Mouse (Mus musculus) intestine, postnatal 0 days (tissue): ENCODE data around the gene Vps50. TPM values are rescaled to one million over a fixed set of nuclear protein-coding genes. Genes with fewer than 3 reads are reported as not detected.
"Not testable (repeated sequence)": the region's sequence is repeated elsewhere in the genome, so short reads cannot be mapped to it uniquely, and the experiment has no call there.

Experiments used
- ATAC-seq: fragments of 200-750 bp; cut with Nextera tagmentation; 2 replicates; pipeline ENCODE4 v1.8.0; 2017; ENCODE audit warnings: mild to moderate bottlenecking, moderate TSS enrichment, moderate library complexity
- H3K27ac ChIP-seq: fragments of 300-500 bp; sonication (generic); 2 replicates; pipeline ENCODE4 v1.5.1; 2014; ENCODE audit warnings: mild to moderate bottlenecking, low read depth, low read length, moderate library complexity
- H3K27me3 ChIP-seq: fragments of 300-500 bp; sonication (generic); replicated peaks from 2 replicates; pipeline ENCODE4 v1.6.1; 2014; ENCODE audit warnings: low read length, mixed read lengths; ENCODE audit not compliant: control insufficient read depth, insufficient read depth
- H3K36me3 ChIP-seq: fragments of 300-500 bp; sonication (generic); 2 replicates; pipeline ENCODE4 v1.6.1; 2014; ENCODE audit warnings: mild to moderate bottlenecking, moderate library complexity; ENCODE audit not compliant: control insufficient read depth, insufficient read depth
- H3K4me1 ChIP-seq: fragments of 300-500 bp; sonication (generic); replicated peaks from 2 replicates; pipeline ENCODE4 v1.6.1; 2014; ENCODE audit warnings: antibody characterized with exemption, low read length, mixed read lengths; ENCODE audit not compliant: control insufficient read depth, insufficient read depth
- H3K4me2 ChIP-seq: fragments of 300-500 bp; sonication (generic); replicated peaks from 2 replicates; pipeline ENCODE4 v1.6.1; 2014; ENCODE audit warnings: low read depth, mild to moderate bottlenecking, moderate library complexity
- H3K4me3 ChIP-seq: fragments of 300-500 bp; sonication (generic); 2 replicates; pipeline ENCODE4 v1.5.1; 2014; ENCODE audit warnings: low read depth, low read length
- H3K9ac ChIP-seq: fragments of 300-500 bp; sonication (generic); 2 replicates; pipeline ENCODE4 v1.6.1; 2014; ENCODE audit warnings: mild to moderate bottlenecking, low read depth, low read length
- H3K9me3 ChIP-seq: fragments of 300-500 bp; sonication (generic); 2 replicates; pipeline ENCODE4 v1.6.1; 2016; ENCODE audit warnings: mixed run types; ENCODE audit not compliant: control insufficient read depth
- CTCF ChIP-seq: sonication (generic); IDR thresholded peaks from 2 replicates; pipeline ENCODE4 v1.5.1; 2016; ENCODE audit warnings: low read depth, mild to moderate bottlenecking, control low read depth, antibody characterized with exemption, moderate library complexity
- WGBS: fragments of 180-500 bp; shearing (Covaris S2); extraction: QIAGEN DNeasy Blood & Tissue Kit; methylation state at CpG from one replicate; pipeline ENCODE4 v1.1.7; 2014; 5-methylcytosine and 5-hydroxymethylcytosine counted together
- polyA plus RNA-seq: library from polyadenylated mRNA; unstranded; fragments of >200 nt; fragmentation: Nextera tagmentation; extraction: Ambion mirVana; gene quantifications from 2 replicates; pipeline ENCODE4 v1.2.1, GENCODE M21; 2015

The Vps50 gene
- polyA plus RNA-seq, 1 experiment from 2014 or later: 19.9 TPM

DNA sequence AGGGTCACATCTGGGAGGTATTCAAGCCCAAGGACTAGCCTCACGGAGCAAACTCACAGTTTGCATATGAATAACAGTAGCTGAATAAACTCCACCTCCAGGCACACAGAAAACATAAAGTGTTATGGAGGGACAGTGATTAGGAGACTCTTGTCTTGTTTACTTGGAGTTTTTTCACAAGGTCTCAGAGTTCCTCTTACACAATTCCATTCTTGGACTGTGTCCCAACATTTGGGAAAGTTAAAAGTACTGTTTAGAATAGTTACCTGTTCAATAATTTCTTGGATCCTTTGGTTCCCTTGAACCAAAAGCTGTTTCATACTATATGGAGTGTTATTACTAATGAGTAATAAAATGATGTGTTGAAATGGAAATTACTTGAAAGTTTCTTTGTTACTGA is 46.8 kb downstream of the Vps50 start:
- WGBS: 78% methylated on average over 1 of the region's 1 CpGs

DNA sequence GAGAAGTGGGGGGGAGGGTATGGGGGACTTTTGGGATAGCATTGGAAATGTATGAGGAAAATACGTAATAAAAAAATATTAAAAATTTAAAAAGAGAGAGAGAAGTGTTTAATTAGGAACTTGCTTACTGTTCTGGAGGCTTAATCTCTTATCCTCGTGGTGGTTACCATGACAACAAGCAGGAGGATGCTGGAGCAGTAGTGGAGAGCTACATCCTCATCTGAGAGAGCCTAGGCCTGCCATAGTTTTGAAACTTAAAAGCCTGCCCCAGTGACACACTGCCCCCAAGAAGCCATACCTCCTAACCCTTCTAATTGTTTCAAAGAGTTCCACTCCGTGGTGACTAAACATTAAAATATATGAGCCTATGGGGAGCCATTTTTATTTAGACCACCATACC is 50.8 kb downstream of the Vps50 start:
- Histone ChIP-seq H3K4me3 (no peak overlapping the region), H3K4me2 (no peak overlapping the region), H3K4me1 (no peaks in the 10 kb centered on the region), H3K27ac (no peak overlapping the region), H3K9ac (no peak overlapping the region), H3K27me3 (no peaks in the 10 kb centered on the region), H3K9me3 (no peaks in the 10 kb centered on the region), H3K36me3 (peaks cover 5% of the 10 kb centered on the region; the same call in 1 of the 2 replicates)
- 79% methylated on average over 3 of the region's 3 CpGs for WGBS
- TF ChIP-seq CTCF: no peak
- no peak for ATAC-seq

More for the DNA sequence above, 46.8 kb downstream of the Vps50 start:
- Histone ChIP-seq H3K36me3 (peaks cover 5% of the 10 kb centered on the region; the same call in 1 of the 2 replicates), H3K9ac (no peak overlapping the region), H3K4me3 (no peak overlapping the region), H3K4me1 (no peaks in the 10 kb centered on the region), H3K27ac (no peak overlapping the region), H3K27me3 (no peaks in the 10 kb centered on the region), H3K9me3 (no peaks in the 10 kb centered on the region), H3K4me2 (no peak overlapping the region)
- ATAC-seq: no peak
- no peak for TF ChIP-seq CTCF

DNA sequence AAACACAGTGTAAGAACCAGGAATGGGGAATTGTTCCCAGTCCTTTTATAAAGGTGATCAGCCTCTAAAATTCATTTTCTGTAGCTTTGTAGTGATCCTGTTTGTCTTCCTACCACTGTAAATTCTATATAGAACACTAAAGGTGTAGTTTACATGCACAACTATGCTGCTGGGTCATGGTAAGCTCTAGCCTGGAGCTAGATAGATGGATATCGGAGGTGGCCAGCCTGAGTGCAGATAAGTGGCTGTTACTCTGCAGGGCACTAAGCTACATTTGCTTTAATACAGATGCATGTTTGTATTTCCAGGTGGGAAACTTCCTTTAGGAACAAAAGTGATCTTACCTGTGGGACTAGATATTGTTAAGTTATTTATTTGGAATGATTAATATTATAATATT is 51.8 kb downstream of the Vps50 start:
- ATAC-seq: no peak
- WGBS: 91% methylated on average over 1 of the region's 1 CpGs

DNA sequence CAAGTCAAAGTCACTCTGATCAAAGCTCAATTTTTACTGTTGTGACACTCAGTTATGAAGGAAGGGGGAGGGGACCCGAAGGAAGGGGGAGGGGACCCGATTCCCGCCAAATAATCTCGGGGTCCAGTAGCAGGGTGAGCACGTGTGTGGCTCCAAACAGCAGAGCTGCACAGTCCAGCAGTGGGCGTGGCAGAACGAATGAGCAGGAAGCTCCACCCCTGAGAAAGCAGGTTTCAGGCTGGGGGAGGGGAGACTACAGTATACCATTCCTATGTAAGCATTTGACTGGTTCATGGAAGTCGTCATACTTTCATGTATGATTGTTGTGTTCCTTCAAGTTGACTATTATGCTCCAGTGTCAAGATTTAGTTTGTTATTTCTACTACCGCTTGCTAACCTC is 54.5 kb downstream of the Vps50 start:
- not testable (repeated sequence) for H3K9ac ChIP-seq, H3K4me2 ChIP-seq, ATAC-seq, H3K4me1 ChIP-seq, H3K9me3 ChIP-seq, H3K27ac ChIP-seq, H3K36me3 ChIP-seq, H3K27me3 ChIP-seq, H3K4me3 ChIP-seq
- WGBS: 85% methylated on average over 9 of the region's 9 CpGs

More for the DNA sequence above, 51.8 kb downstream of the Vps50 start:
- Histone ChIP-seq H3K36me3 (peaks cover 5% of the 10 kb centered on the region; the same call in 1 of the 2 replicates), H3K9ac (no peak overlapping the region), H3K27me3 (no peaks in the 10 kb centered on the region), H3K27ac (no peak overlapping the region), H3K4me2 (no peak overlapping the region), H3K9me3 (no peaks in the 10 kb centered on the region), H3K4me3 (no peak overlapping the region), H3K4me1 (no peaks in the 10 kb centered on the region)
- no peak for TF ChIP-seq CTCF

DNA sequence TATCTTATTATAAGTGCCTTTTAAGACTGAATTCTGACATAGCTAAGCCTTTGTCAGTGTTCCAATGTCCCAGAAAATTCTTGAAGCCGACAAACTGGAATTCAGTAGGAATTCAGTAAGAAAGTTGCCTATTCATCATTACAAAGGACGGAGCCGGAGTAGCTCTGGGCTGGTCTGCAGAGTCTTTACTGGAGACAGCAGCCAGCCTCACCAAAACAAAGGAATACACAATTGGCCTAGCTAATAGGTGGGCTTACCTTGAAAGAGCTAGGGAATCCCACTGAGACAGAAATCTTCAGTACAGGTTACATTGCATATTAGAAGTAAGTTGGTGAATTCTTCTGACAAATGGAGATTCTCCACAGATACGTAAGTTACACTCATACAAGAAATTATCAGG is 59.0 kb downstream of the Vps50 start:
- no peak overlapping the region for H3K9ac ChIP-seq
- H3K27me3 ChIP-seq: no peaks in the 10 kb centered on the region
- H3K27ac ChIP-seq: no peak overlapping the region
- no peaks in the 10 kb centered on the region for H3K4me1 ChIP-seq
- peaks cover 5% of the 10 kb centered on the region; the same call in 1 of the 2 replicates for H3K36me3 ChIP-seq
- H3K9me3 ChIP-seq: no peaks in the 10 kb centered on the region
- no peak overlapping the region for H3K4me2 ChIP-seq
- TF ChIP-seq CTCF: no peak
- WGBS: 93% methylated on average over 4 of the region's 4 CpGs
- ATAC-seq: no peak
- H3K4me3 ChIP-seq: no peak overlapping the region

DNA sequence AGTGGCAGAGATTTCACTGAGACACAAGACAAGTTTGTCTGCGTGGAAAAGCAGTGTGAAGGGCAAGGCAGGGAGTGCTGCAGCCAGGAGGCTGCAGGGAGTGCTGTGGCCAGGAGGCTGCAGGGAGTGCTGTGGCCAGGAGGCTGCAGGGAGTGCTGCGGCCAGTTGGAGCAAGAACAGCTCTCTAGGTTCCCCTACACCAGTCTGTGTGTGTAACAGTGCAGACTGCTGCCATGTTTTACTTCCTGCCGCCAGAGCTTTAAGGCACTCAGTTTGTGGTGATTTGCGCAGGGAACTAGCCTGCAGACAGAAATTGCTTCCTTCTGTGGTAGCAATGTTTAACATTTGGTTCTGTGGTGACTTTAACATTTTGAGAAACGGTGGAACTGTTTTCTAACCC is 61.8 kb downstream of the Vps50 start:
- Histone ChIP-seq H3K4me3 (no peak overlapping the region), H3K9ac (no peak overlapping the region), H3K4me2 (no peak overlapping the region), H3K27ac (no peak overlapping the region), H3K9me3 (no peaks in the 10 kb centered on the region), H3K27me3 (no peaks in the 10 kb centered on the region), H3K36me3 (peaks cover 5% of the 10 kb centered on the region; the same call in 1 of the 2 replicates), H3K4me1 (no peaks in the 10 kb centered on the region)
- no peak for ATAC-seq
- 58% methylated on average over 5 of the region's 5 CpGs for WGBS
- TF ChIP-seq CTCF: no peak

DNA sequence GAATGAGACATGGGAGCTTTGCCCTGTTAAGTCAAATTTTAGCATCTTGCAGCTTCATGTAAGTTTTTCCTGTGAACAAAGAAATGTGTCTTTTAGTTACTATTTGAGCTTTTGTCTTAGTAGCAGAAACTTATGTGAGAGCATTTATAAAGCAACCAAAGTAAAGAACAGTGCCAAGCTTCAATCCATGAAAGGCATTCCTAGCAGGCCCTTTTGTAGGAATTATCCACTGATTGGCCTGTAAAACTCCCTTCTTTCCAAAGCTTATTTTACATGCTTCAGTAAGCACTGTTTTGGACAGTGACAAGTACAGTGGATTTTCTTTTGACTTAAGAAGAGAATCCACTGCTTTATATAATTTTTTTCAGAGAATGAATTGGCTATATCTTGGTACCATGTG is 64.1 kb downstream of the Vps50 start:
- Histone ChIP-seq H3K36me3 (peaks cover 7% of the 10 kb centered on the region), H3K4me3 (no peak overlapping the region), H3K27me3 (no peaks in the 10 kb centered on the region), H3K9ac (no peak overlapping the region), H3K27ac (no peak overlapping the region), H3K9me3 (no peaks in the 10 kb centered on the region), H3K4me2 (no peak overlapping the region), H3K4me1 (no peaks in the 10 kb centered on the region)
- ATAC-seq: no peak
- TF ChIP-seq CTCF: no peak

DNA sequence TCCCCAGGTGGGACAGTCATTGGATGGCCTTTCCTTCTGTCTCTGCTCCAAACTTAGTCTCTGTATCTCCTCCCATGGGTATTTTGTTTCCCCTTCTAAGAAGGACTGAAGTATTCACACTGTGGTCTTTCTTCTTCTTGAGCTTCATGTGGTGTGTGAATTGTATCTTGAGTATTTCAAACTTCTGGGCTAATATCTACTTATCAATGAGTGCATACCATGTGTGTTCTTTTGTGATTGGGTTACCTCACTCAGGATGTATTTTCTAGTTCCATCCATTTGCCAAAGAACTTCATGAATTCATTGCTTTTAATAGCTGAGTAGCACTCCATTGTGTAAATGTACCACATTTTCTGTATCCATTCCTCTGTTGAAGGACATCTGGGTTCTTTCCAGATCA is 65.9 kb downstream of the Vps50 start:
- H3K4me3 ChIP-seq, H3K4me2 ChIP-seq, H3K4me1 ChIP-seq, H3K27me3 ChIP-seq, H3K9ac ChIP-seq, ATAC-seq, H3K9me3 ChIP-seq, H3K27ac ChIP-seq, H3K36me3 ChIP-seq: not testable (repeated sequence)
